Mouse (Mus musculus): ENCODE results near the gene Nfia.

GRCm38 (mm10) chr4:98020836-98021235 lies 248.3 kb downstream of the Nfia start:
- TF ChIP-seq CTCF (IDR thresholded peaks at IDR 0.05; ENCODE audit: low read depth, low read length): no peak
- TF ChIP-seq POLR2A (IDR thresholded peaks at IDR 0.05; ENCODE audit: borderline replicate concordance, low read depth, low read length): no peak

Measured in bone marrow macrophage, adult 2 months (primary cell).